Mouse (Mus musculus) lung, embryonic 14.5 days (tissue): ENCODE results near the gene Rpl29. TPM values are rescaled to one million over a fixed set of nuclear protein-coding genes. Genes with fewer than 3 reads are reported as not detected.
A peak's percentile ranks its signal among the peaks of the same experiment; 100 is the strongest.

Source experiments
- ATAC-seq: fragments of 200-750 bp; cut with Nextera tagmentation; 2 replicates; pipeline ENCODE4 v1.8.0; 2017; ENCODE audit warnings: mild to moderate bottlenecking, moderate TSS enrichment, moderate library complexity; ENCODE audit not compliant: insufficient read depth
- DNase-seq: peaks from one replicate; pipeline ENCODE4 v3.0.0-alpha.2; 2015
- H3K27ac ChIP-seq: fragments of 300-500 bp; sonication (generic); 2 replicates; pipeline ENCODE4 v1.5.1; 2014; ENCODE audit warnings: low read depth, mild to moderate bottlenecking, moderate library complexity
- H3K27me3 ChIP-seq: fragments of 300-500 bp; sonication (generic); 2 replicates; pipeline ENCODE4 v1.6.1; 2014; ENCODE audit warnings: low read length, control low read depth; ENCODE audit not compliant: insufficient read depth
- H3K36me3 ChIP-seq: fragments of 300-500 bp; sonication (generic); 2 replicates; pipeline ENCODE4 v1.6.1; 2014; ENCODE audit warnings: control low read depth; ENCODE audit not compliant: insufficient read depth
- H3K4me1 ChIP-seq: fragments of 300-500 bp; sonication (generic); 2 replicates; pipeline ENCODE4 v1.6.1; 2014; ENCODE audit warnings: antibody characterized with exemption, control low read depth; ENCODE audit not compliant: insufficient read depth
- H3K4me2 ChIP-seq: fragments of 300-500 bp; sonication (generic); 2 replicates; pipeline ENCODE4 v1.6.1; 2014; ENCODE audit warnings: mild to moderate bottlenecking
- H3K4me3 ChIP-seq: fragments of 300-500 bp; sonication (generic); 2 replicates; pipeline ENCODE4 v1.5.1; 2014; ENCODE audit warnings: low read depth, low read length
- H3K9ac ChIP-seq: fragments of 300-500 bp; sonication (generic); 2 replicates; pipeline ENCODE4 v1.6.1; 2014
- H3K9me3 ChIP-seq: fragments of 300-500 bp; sonication (generic); 2 replicates; pipeline ENCODE4 v1.6.1; 2016; ENCODE audit warnings: low read depth, low read length, control low read depth
- CTCF ChIP-seq: IDR thresholded peaks from 2 replicates; pipeline ENCODE4 v1.5.1; 2016; ENCODE audit warnings: antibody characterized with exemption, low read depth
- WGBS: fragments of 180-500 bp; shearing (Covaris S2); extraction: QIAGEN DNeasy Blood & Tissue Kit; methylation state at CpG from one replicate; pipeline ENCODE4 v1.1.7; 2014; 5-methylcytosine and 5-hydroxymethylcytosine counted together
- polyA plus RNA-seq: library from polyadenylated mRNA; unstranded; fragments of >200 nt; fragmentation: Nextera tagmentation; extraction: Ambion mirVana; gene quantifications from 2 replicates; pipeline ENCODE4 v1.2.1, GENCODE M21; 2014

The Rpl29 gene
- polyA plus RNA-seq, 1 experiment from 2014 or later: 1,268 TPM

DNA sequence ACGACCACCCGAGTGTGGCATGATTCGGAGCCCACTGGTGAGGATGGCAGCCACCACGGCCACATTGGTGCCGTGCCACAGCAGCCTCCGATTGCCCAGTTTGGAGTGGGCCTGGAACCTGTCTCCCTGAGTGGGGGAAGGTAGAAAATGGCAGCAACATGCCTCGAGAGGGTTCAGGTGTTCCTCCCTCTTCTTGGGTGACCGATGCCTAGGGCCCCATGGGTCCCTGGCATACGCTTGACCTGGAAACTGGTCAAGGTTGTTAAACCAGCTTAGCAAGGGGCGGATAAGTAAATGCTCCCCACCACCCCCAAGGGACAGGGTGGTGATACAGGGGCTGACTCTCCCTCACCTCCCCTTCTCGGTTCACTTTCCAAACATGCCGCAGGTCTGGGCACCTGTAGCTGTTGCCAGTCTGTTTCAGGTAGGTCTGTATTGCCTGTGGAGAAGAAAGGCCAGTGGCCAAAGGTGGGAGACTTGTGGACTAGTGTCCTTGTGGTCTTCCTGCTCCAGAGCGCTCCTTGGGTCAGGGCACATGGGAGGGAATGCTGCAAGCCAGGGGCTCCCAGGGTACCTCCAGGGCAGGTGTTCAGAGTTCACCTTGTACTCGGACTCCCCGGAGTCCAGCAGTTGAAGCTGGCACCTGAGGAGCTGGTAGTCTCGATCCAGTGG is 44.0 kb downstream of the Rpl29 start:
- H3K27me3 ChIP-seq: no peaks in the 10 kb centered on the region
- TF ChIP-seq CTCF: no peak
- H3K36me3 ChIP-seq: no peaks in the 10 kb centered on the region
- 81% methylated on average over 16 of the region's 16 CpGs for WGBS
- H3K9ac ChIP-seq: no peak overlapping the region
- no peak overlapping the region for H3K27ac ChIP-seq
- H3K4me2 ChIP-seq: no peak overlapping the region
- peaks cover 15% of the 10 kb centered on the region for H3K4me1 ChIP-seq
- no peak overlapping the region for H3K4me3 ChIP-seq
- DNase-seq: no peak
- H3K9me3 ChIP-seq: no peaks in the 10 kb centered on the region
- no peak for ATAC-seq

DNA sequence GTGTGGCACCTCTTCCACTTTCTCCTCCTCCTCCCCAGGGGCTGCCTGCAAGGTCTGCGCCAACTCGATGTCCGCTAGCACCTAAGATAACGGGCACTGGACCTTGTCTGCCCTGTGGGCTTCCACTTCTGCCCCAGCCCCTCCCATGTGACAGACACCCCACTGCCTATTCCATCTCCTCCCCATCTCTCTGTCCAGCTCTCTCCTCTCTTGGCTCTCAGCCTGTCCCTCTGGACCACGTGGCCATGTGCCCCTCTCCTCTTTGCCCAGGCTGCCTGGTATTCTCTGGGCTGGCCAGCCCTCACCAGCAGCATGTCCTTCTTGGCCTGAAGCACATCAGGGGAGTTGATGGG is 44.5 kb downstream of the Rpl29 start:
- Histone ChIP-seq H3K27ac (no peak overlapping the region), H3K4me2 (no peak overlapping the region), H3K27me3 (no peaks in the 10 kb centered on the region), H3K4me3 (no peak overlapping the region), H3K9ac (no peak overlapping the region), H3K9me3 (no peaks in the 10 kb centered on the region), H3K36me3 (no peaks in the 10 kb centered on the region), H3K4me1 (peaks cover 15% of the 10 kb centered on the region)
- DNase-seq (no peak), ATAC-seq (no peak)
- 75% methylated on average over 5 of the region's 5 CpGs for WGBS
- no peak for TF ChIP-seq CTCF

DNA sequence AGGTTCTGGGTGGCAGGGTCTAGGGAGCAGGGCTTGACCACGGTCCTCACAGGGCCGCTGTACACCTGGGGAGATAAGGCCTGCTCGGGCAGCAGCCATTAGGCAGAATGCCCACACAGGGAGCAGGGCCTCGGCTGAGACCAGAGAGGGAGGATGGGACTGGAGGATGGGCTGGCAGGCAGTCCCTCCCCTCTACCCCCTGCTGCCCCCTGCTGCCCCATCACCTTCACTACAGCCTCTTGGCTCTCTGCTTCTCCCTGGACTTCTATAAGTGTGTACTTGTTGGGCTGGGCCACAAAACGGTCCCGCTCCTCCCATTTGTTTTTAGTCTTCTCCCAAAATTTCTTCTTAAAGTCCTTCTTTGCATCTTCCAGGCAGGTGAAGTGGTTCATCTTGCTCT is 45.2 kb downstream of the Rpl29 start:
- no peaks in the 10 kb centered on the region for H3K27me3 ChIP-seq
- no peak overlapping the region for H3K4me3 ChIP-seq
- no peaks in the 10 kb centered on the region for H3K36me3 ChIP-seq
- TF ChIP-seq CTCF: peak; percentile 86
- no peak overlapping the region for H3K27ac ChIP-seq
- ATAC-seq (peak; percentile 10; the same call in 1 of the 2 replicates), DNase-seq (peak; percentile 69)
- H3K4me1 ChIP-seq: peaks cover 15% of the 10 kb centered on the region
- no peaks in the 10 kb centered on the region for H3K9me3 ChIP-seq
- peak overlapping the region; percentile 16 for H3K9ac ChIP-seq
- H3K4me2 ChIP-seq: peak overlapping the region; percentile 29
- 4% methylated on average over 6 of the region's 6 CpGs for WGBS

DNA sequence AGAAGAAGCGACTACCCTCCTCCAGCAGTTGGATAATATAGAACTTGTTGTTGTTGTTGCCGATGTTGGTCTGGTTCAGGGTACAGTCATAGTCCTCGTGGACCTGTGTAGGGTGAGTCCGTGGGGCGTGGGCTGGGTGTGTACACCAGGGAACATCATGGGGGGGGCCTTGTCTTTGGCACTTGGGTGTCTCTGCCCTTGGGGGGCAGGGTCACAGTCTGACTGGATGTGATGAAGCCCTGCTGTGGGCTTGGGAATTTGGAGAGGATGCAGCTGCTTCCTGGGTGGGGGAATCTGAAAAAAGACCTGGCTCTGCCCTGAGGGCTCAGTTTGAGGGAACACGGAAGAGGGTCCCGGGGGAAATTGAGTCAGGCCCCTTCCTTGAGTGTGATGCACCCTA is 45.8 kb downstream of the Rpl29 start:
- TF ChIP-seq CTCF: no peak
- peaks cover 15% of the 10 kb centered on the region for H3K4me1 ChIP-seq
- H3K9me3 ChIP-seq: no peaks in the 10 kb centered on the region
- WGBS: 65% methylated on average over 7 of the region's 7 CpGs
- H3K4me3 ChIP-seq: no peak overlapping the region
- H3K27me3 ChIP-seq: no peaks in the 10 kb centered on the region
- H3K4me2 ChIP-seq: peak overlapping the region; percentile 29
- H3K9ac ChIP-seq: peak overlapping the region; percentile 16
- no peaks in the 10 kb centered on the region for H3K36me3 ChIP-seq
- ATAC-seq (no peak), DNase-seq (no peak)
- H3K27ac ChIP-seq: no peak overlapping the region

DNA sequence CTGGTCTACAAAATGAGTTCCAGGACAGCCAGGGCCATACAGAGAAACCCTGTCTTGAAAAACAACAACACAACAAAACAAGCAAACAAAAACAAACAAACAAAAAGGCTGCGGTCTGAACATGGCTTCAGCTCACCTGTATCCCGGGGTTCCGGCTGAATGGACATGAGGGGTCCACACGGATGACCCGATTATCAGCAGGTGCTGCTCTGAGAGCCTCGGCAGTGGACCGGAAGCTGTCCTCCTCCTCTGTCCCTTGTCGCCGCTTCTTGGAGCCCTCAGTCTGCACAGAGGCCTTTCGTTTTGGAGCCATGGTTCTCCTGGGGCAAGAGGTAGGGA is 46.4 kb downstream of the Rpl29 start, which contains the start of gene Rrp9:
Gene Rrp9, plus strand, starts transcription at position 301 of the 339 bp plus-strand sequence.
- Histone ChIP-seq H3K9ac (peak within 1 kb of the TSS; percentile 34), H3K4me1 (peaks cover 15% of the 10 kb centered on the region), H3K4me2 (peak within 1 kb of the TSS; percentile 53), H3K27ac (peak within 1 kb of the TSS; percentile 71; the same call in 1 of the 2 replicates), H3K27me3 (no peaks in the 10 kb centered on the region), H3K36me3 (0 out of 2 replicates have a peak, but pooled peaks cover 2% of the 10 kb centered on the region), H3K4me3 (no peak within 1 kb of the TSS; the same call in none of the 2 replicates), H3K9me3 (no peaks in the 10 kb centered on the region)
- WGBS: 78% methylated on average over 10 of the region's 10 CpGs
- no peak for TF ChIP-seq CTCF
- ATAC-seq (no peak), DNase-seq (no peak)

DNA sequence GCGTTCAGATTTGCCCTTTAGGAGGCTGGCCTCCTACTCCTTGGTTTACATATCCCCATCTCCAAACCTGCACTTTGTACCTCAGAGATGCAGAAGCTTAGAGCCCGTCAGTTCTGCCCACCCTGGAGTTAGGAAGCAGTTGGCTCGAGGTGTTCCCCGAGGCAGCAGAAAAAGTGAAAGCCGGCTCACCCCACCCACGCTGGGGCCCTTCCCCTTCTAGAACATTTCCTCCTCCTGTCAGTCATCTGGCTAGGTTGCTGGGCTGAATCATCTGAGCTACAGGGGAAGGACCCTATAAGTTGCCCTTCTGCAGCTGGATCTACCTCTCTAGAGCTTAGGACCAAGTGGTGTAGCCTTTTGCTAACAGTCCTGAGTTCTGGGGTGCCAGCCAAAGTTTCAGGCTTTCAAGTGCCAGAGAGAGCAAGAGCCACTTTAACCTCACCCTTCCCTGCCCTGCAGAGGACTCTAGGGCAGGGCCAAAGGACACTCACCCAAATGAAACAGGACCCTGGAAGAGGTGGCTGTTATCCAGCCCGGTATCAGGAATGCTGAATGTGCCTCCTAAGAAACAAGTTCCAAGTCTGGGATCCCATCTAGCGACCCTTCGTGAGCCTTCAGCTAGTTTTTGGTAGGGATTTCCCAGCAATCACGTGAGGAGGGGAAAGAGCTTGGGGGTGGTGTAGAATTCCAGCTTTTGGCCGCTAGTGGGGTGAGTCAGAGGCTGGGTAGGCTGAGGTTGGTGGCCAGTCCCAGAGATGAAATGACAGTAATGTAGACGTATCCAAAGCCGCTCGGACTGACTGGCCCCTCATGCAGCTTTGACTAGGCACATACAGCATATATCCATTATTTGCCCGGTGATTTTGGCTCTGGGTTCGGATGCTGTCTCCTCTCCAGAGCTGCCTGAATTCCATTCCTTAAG is 47.0 kb downstream of the Rpl29 start:
- TF ChIP-seq CTCF: no peak
- peak; percentile 70 for DNase-seq
- Histone ChIP-seq H3K4me1 (peaks cover 15% of the 10 kb centered on the region), H3K9me3 (no peaks in the 10 kb centered on the region), H3K36me3 (peaks cover 8% of the 10 kb centered on the region; the same call in 1 of the 2 replicates), H3K4me2 (peak overlapping the region; percentile 53), H3K27ac (peak overlapping the region; percentile 71; the same call in 1 of the 2 replicates), H3K9ac (peak overlapping the region; percentile 34; the same call in 1 of the 2 replicates), H3K27me3 (no peaks in the 10 kb centered on the region), H3K4me3 (no peak overlapping the region; the same call in none of the 2 replicates)
- peak; percentile 53 for ATAC-seq
- WGBS: 24% methylated on average over 16 of the region's 16 CpGs
